Mouse (Mus musculus) R1 (cell line): ENCODE results near the gene Ccnb2.

ENCODE experiments used
- DNase-seq: peaks from one replicate; pipeline ENCODE4 v3.0.0-alpha.2; 2018; ENCODE audit warnings: low read depth, low spot score

The Ccnb2 gene

DNA sequence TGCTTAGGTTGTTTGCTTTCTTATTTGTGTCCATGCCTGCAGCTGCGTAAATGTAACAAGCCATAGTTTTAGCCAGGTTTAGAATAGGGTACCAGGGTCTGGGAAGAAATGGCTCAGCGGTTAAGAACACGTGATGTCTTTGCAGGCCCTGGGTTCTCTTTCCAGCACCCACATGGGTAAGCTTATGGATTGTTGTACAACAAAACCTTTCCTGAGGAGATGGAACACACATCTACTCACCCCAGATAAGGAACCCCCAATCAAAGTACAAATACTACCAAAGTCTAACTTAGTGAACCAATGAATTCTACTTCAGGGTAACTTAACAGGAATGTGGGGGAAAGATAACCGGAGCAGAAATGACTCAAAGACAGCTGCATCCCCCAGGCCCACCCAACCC, 36.9 kb downstream of the Ccnb2 start:
- DNase-seq, result no peak

DNA sequence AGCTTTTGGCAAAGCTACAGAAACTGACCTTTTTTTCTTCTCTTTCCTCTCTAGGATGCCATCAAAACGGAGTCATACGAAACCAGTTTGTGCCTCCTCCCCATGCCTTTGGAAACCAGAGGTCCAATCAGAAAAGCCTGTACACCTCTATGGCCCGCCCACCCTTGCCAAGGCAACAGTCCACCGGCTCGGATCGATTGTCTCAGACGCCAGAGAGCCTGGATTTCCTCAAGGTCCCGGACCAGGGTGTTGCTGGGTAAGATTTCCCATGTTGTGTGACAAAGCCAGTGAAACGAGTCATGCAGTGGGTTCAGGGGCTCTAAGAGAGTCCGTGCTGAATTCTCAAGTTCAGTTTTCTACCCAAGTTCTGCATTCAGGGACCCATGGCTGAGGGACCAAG, 37.6 kb downstream of the Ccnb2 start:
- peak; percentile 47 for DNase-seq

DNA sequence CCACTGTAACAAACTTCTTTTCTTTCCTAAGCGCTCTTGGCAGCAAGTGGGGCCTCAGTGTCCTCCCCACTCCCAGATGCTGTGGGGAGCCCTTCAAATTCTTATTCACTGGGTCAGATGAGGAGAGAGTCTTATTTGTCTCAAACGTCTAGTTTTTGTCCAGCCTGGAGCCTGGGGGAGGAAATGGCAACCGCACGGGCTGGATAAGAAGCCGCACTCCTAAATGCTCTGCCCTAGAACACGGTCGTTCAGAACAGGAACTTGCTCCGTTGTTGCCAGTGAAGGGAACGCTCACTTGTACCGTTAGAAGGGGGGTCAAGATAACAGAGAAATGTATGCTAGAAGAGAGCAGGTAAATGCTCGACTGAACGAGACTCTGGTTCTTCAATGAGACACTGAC, 39.3 kb downstream of the Ccnb2 start:
- DNase-seq, result no peak

DNA sequence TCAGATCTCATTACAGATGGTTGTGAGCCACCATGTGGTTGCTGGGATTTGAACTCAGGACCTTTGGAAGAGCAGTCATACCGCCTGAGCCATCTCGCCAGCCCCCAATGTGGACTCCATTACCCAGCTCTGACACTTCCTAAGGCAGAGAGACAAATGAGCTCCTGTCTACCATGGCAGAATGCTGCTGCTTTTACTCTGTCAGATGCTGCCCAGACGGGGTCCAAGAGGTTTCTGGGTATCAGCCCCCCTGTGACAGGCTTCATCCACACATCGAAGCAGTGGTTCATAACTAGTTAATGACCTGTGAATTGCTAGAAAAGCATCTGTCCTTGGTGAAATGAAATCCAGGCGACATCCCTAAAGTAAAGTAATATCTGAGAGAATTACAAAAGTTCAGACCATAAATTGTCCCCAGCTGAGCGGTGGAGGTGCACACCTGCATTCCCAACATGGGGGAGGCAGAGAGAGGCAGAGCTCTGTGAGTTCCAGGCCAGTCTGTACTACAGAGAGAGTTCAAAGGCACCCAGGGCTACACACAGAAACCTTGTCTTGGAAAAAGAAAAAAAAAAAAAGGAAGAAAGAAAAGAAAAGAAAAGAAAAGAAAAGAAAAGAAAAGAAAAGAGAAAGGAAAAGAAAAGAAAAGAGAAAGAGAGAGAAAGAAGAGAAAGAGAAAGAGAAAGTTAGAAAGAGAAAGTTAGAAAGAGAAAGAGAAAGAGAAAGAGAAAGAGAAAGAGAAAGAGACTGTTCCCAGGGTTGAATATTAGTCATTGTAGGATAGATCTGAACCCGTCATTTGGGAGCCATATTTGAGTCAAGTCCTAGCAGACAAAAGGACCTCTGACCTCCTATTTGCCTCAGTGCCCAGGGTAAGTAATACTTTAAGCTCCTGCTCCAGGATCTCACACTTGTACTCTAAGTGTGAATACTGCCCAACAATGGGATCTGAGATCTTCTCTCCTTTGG, 41.6 kb downstream of the Ccnb2 start:
- DNase-seq, result no peak

DNA sequence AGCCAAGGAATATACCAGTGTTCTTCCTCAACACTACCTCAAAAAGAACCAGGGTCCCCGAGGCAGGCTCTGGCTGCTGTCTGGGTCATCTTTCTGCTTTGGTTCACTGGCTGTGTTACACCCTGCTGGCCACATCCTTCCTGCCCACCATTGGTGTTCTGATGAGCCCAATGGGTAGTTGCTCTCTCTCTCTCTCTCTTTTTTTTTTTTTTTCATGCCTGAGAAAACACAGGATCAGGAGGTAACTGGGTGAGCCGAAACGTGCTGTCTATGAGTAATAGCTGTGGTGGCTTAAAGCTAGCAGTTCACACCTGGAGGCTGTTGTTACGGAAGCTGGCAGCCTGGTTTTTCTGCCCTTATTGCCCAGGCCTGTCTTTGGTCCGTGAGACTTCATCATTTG, 49.7 kb downstream of the Ccnb2 start:
- no peak for DNase-seq

DNA sequence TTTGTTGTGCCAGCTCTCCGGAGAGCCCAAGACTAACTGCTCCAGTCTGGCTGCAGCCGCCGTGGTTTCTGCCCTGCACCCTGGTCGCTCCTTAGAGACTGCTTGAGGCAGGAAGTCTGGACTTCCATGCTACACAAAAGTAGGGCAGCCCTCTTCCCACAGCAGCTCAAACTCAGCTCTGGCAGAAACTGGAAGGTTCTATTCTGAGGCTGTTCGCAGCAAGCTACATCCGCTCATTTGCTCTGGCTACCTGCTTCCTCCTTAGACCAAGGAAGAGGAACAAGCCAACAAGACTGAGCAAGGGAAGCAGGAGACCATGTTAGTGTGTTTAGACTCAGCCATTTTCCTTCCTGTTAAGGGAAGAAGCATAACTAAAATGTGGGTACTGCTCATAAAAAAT, 54.4 kb downstream of the Ccnb2 start:
- DNase-seq, result no peak

DNA sequence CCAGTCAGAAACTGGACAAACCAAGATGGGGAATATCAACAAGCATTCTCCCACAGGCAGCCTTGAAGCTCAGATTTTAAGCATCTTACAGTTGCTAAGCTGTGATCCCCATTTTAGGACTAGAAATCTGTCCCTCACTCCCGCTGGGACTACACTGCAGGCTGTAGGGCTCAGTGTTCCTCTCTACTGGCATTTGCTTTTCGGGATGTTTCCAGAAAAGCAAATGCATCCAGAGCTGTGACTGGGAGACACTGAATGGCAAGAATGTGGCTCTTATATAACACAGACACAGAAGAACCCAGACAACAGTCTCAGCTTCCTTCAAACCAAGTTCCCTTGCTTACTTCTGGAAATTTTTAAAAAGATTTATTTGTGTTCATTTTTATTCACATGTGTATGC, 55.4 kb downstream of the Ccnb2 start:
- DNase-seq, result no peak

DNA sequence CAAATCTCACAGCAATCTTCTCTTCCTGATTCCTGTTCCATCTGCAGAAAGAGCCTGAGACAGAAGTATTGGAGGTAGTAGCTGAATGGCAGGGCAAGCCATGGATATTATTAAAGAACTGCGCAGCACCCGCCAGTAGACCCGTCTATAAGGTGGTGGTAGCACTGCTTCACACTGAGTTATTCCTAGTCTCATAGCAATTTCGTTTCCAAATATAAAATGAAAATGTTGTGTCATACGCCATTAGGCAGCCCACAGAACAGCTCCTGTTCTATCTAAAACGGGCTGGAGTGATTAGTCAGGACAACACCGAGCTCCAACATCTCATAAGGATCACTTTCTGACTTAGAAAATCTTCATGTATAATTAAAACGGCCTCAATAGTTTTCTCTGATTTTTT, 56.6 kb downstream of the Ccnb2 start:
- DNase-seq, result no peak

DNA sequence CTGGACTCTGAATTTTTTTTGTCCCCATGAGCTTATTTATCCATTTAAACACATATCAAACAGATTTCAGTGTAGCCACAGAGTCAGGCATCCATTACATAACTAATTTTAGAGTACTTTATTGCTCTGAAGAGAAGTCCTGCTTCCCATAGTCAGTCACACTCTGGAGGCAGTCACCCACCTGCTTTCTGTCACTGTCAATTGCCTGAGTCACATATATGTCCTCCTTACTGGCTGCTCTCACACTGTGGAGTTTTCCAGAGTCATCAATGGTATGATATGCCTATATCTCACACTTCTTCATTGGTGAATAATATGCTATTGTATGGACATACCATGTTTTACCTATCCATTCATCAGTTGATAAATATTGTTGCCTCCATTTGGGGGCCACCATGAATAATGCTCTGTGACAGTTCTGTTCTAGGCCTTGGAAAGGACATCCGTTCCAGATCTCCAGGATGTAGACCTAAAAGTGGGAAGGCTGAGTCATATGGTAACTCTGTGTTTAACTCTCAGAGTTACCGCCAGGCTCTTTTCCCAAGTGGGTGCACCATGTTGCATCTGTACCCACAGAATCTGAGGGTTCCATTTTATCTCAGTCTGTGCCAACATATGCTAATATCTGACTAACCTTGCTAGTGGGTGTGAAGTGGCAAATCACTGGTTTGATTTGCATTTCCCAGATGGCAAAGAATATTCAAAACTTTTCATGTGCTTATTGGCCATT, 61.8 kb downstream of the Ccnb2 start:
- DNase-seq, result no peak
